Mouse (Mus musculus): ENCODE data around the gene Ssna1.

DNA sequence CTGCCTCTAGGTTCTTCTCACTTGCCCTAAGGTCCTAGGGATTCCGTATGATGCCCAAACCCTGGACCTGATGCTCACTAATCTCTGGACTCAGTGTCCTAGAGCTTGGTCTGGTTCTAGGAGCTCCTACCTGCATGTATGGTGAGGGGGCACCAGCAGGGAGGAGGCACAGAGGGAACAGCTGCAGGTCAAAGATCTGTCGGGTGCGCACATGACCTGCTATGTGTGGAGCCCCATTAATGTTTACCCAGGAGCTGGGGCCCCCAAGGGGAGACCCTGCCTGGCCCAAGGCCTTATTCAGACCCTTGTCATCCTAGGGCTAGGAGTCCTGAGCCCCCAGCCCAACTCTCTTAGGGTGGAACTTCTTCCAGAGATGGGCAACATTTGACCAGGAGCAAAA lies 38.2 kb downstream of the Ssna1 start, which contains the start of gene Slc34a3:
- TF ChIP-seq CTCF (IDR thresholded peaks at IDR 0.05) = no peak
- no peak for TF ChIP-seq EP300 (IDR thresholded peaks at IDR 0.05)
